Mouse (Mus musculus): ENCODE results near the gene Zmynd8. TPM values are rescaled to one million over a fixed set of nuclear protein-coding genes. Genes with fewer than 3 reads are reported as not detected.

Gene Zmynd8
- polyA plus RNA-seq, 1 experiment from 2014 or later, result 42.4 TPM

GRCm38 (mm10) chr2:165856611-165857200 lies 42.1 kb downstream of the Zmynd8 start:
- WGBS, result 76% methylated on average over 7 of the region's 7 CpGs
- ATAC-seq (ENCODE audit: extremely low read depth, insufficient number of reproducible peaks, low FRiP score, low TSS enrichment), result no peak

GRCm38 (mm10) chr2:165855641-165856301 lies 43.0 kb downstream of the Zmynd8 start:
- no peak for ATAC-seq (ENCODE audit: extremely low read depth, insufficient number of reproducible peaks, low FRiP score, low TSS enrichment)
- WGBS, result 59% methylated on average over 6 of the region's 6 CpGs
- peaks cover 97% of the 10 kb centered on the region for H3K4me1 ChIP-seq

More at GRCm38 (mm10) chr2:165856611-165857200, 42.1 kb downstream of the Zmynd8 start:
- Histone ChIP-seq H3K4me3 (no peak overlapping the region), H3K4me1 (peaks cover 87% of the 10 kb centered on the region), H3K36me3 (peaks cover 15% of the 10 kb centered on the region), H3K9ac (peak overlapping the region; percentile 81; the same call in 1 of the 2 replicates), H3K27me3 (replicated peaks) (no peaks in the 10 kb centered on the region), H3K4me2 (peak overlapping the region; percentile 66), H3K9me3 (no peaks in the 10 kb centered on the region), H3K27ac (replicated peaks) (peak overlapping the region; percentile 96)

GRCm38 (mm10) chr2:165854207-165854968 lies 44.4 kb downstream of the Zmynd8 start:
- Histone ChIP-seq H3K9ac (no peak overlapping the region), H3K27me3 (replicated peaks) (no peaks in the 10 kb centered on the region), H3K36me3 (peaks cover 29% of the 10 kb centered on the region), H3K4me2 (no peak overlapping the region), H3K4me1 (peaks cover 96% of the 10 kb centered on the region), H3K27ac (replicated peaks) (no peak overlapping the region), H3K9me3 (no peaks in the 10 kb centered on the region), H3K4me3 (no peak overlapping the region)
- WGBS, result 47% methylated on average over 16 of the region's 16 CpGs
- ATAC-seq (ENCODE audit: extremely low read depth, insufficient number of reproducible peaks, low FRiP score, low TSS enrichment), result no peak

More at GRCm38 (mm10) chr2:165855641-165856301, 43.0 kb downstream of the Zmynd8 start:
- no peak overlapping the region for H3K4me2 ChIP-seq
- H3K27ac ChIP-seq (replicated peaks), result peak overlapping the region; percentile 96
- peaks cover 22% of the 10 kb centered on the region for H3K36me3 ChIP-seq
- no peaks in the 10 kb centered on the region for H3K27me3 ChIP-seq (replicated peaks)
- H3K9me3 ChIP-seq, result no peaks in the 10 kb centered on the region
- H3K9ac ChIP-seq, result peak overlapping the region; percentile 29
- no peak overlapping the region for H3K4me3 ChIP-seq

DNA sequence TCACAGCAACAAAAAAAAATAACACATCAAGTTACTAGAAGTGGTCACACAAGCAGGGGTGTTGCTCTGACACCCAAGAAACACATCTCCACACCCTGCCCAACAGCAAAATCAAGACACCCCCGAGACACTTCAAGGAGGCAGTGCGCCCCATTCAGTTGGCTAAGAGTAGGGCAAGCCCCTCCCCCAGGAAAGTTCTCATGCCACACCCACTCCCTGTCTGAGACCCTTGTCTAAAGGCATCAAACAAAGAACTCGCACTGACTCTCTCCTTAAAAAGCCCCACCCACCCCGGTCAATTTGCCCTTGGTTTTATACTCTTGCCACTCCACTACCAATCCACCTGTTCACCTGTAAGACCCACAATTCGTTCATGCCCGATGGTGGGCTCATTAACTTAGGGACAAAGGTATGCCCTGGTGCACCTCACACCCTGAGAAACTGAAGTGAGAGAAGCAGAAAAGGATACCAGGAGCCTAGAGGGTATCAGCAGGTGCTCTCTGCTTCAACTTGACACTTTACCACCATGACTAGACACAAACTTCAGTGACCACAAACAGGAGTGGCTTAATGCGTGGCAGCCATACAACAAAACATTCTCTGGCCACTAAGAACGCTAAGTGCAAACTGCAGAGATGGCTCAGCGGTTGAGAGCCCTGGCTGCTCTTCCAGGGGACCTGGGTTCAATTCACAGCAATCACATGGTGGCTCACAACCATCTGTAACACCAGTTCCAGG lies 45.8 kb downstream of the Zmynd8 start:
- Histone ChIP-seq H3K27me3 (replicated peaks) (no peaks in the 10 kb centered on the region), H3K4me2 (peak overlapping the region; percentile 13; the same call in 1 of the 2 replicates), H3K4me3 (no peak overlapping the region), H3K36me3 (peaks cover 39% of the 10 kb centered on the region), H3K4me1 (peaks cover 96% of the 10 kb centered on the region), H3K9ac (peak overlapping the region; percentile 69), H3K27ac (replicated peaks) (peak overlapping the region; percentile 88), H3K9me3 (no peaks in the 10 kb centered on the region)
- no peak for ATAC-seq (ENCODE audit: extremely low read depth, insufficient number of reproducible peaks, low FRiP score, low TSS enrichment)
- 85% methylated on average over 9 of the region's 9 CpGs for WGBS

- H3K4me2 ChIP-seq, result peak overlapping the region; percentile 13; the same call in 1 of the 2 replicates
- peaks cover 95% of the 10 kb centered on the region for H3K4me1 ChIP-seq
These were observed 46.4 kb downstream of the Zmynd8 start for GRCm38 (mm10) chr2:165852453-165852852.

GRCm38 (mm10) chr2:165851811-165852415 lies 46.9 kb downstream of the Zmynd8 start:
- H3K4me2 ChIP-seq, result 0 out of 2 replicates have a peak overlapping the region, but pooled peaks have one; percentile 13
- ATAC-seq (ENCODE audit: extremely low read depth, insufficient number of reproducible peaks, low FRiP score, low TSS enrichment), result no peak
- H3K36me3 ChIP-seq, result peaks cover 50% of the 10 kb centered on the region
- peak overlapping the region; percentile 69 for H3K9ac ChIP-seq
- H3K4me1 ChIP-seq, result peaks cover 94% of the 10 kb centered on the region
- H3K27me3 ChIP-seq (replicated peaks), result no peaks in the 10 kb centered on the region
- no peak overlapping the region for H3K4me3 ChIP-seq
- H3K27ac ChIP-seq (replicated peaks), result peak overlapping the region; percentile 88
- 73% methylated on average over 13 of the region's 13 CpGs for WGBS
- no peaks in the 10 kb centered on the region for H3K9me3 ChIP-seq

More at GRCm38 (mm10) chr2:165852453-165852852, 46.4 kb downstream of the Zmynd8 start:
- no peak for ATAC-seq (ENCODE audit: extremely low read depth, insufficient number of reproducible peaks, low FRiP score, low TSS enrichment)
- peaks cover 45% of the 10 kb centered on the region for H3K36me3 ChIP-seq
- 52% methylated on average over 11 of the region's 11 CpGs for WGBS
- peak overlapping the region; percentile 69 for H3K9ac ChIP-seq
- H3K9me3 ChIP-seq, result no peaks in the 10 kb centered on the region
- H3K27ac ChIP-seq (replicated peaks), result peak overlapping the region; percentile 88
- no peak overlapping the region for H3K4me3 ChIP-seq
- H3K27me3 ChIP-seq (replicated peaks), result no peaks in the 10 kb centered on the region

- H3K4me3 ChIP-seq, result no peak overlapping the region
- whole genome bisulfite sequencing, result 70% methylated on average over 6 of the region's 6 CpGs
- H3K27me3 ChIP-seq (replicated peaks), result no peaks in the 10 kb centered on the region
- peaks cover 94% of the 10 kb centered on the region for H3K4me1 ChIP-seq
- no peak for ATAC-seq (ENCODE audit: extremely low read depth, insufficient number of reproducible peaks, low FRiP score, low TSS enrichment)
- peak overlapping the region; percentile 88 for H3K27ac ChIP-seq (replicated peaks)
- 0 out of 2 replicates have a peak overlapping the region, but pooled peaks have one; percentile 7 for H3K4me2 ChIP-seq
- no peaks in the 10 kb centered on the region for H3K9me3 ChIP-seq
- peaks cover 58% of the 10 kb centered on the region for H3K36me3 ChIP-seq
- H3K9ac ChIP-seq, result peak overlapping the region; percentile 69
These were observed 48.0 kb downstream of the Zmynd8 start for GRCm38 (mm10) chr2:165850826-165851225.

- H3K27ac ChIP-seq (replicated peaks), result peak overlapping the region; percentile 88
- H3K36me3 ChIP-seq, result peaks cover 75% of the 10 kb centered on the region
- H3K4me1 ChIP-seq, result peaks cover 84% of the 10 kb centered on the region
- H3K9me3 ChIP-seq, result no peaks in the 10 kb centered on the region
- ATAC-seq (ENCODE audit: extremely low read depth, insufficient number of reproducible peaks, low FRiP score, low TSS enrichment), result peak; percentile 74
- no peak overlapping the region for H3K4me3 ChIP-seq
- peak overlapping the region; percentile 28 for H3K4me2 ChIP-seq
- H3K27me3 ChIP-seq (replicated peaks), result no peaks in the 10 kb centered on the region
- WGBS, result 18% methylated on average over 5 of the region's 5 CpGs
- H3K9ac ChIP-seq, result peak overlapping the region; percentile 58
These were observed 49.7 kb downstream of the Zmynd8 start for GRCm38 (mm10) chr2:165849129-165849528.

GRCm38 (mm10) chr2:165846787-165847186 lies 52.0 kb downstream of the Zmynd8 start:
- no peak for ATAC-seq (ENCODE audit: extremely low read depth, insufficient number of reproducible peaks, low FRiP score, low TSS enrichment)
- no peaks in the 10 kb centered on the region for H3K9me3 ChIP-seq
- H3K4me3 ChIP-seq, result no peak overlapping the region
- no peaks in the 10 kb centered on the region for H3K27me3 ChIP-seq (replicated peaks)
- no peak overlapping the region for H3K27ac ChIP-seq (replicated peaks)
- peaks cover 96% of the 10 kb centered on the region for H3K36me3 ChIP-seq
- H3K9ac ChIP-seq, result no peak overlapping the region
- H3K4me1 ChIP-seq, result peaks cover 62% of the 10 kb centered on the region
- H3K4me2 ChIP-seq, result no peak overlapping the region
- WGBS, result 78% methylated on average over 8 of the region's 8 CpGs

- Histone ChIP-seq H3K4me3 (no peak overlapping the region), H3K4me1 (peaks cover 49% of the 10 kb centered on the region), H3K36me3 (peaks cover 96% of the 10 kb centered on the region), H3K27ac (replicated peaks) (no peak overlapping the region), H3K9ac (no peak overlapping the region), H3K27me3 (replicated peaks) (no peaks in the 10 kb centered on the region), H3K4me2 (no peak overlapping the region), H3K9me3 (no peaks in the 10 kb centered on the region)
- WGBS, result 90% methylated on average over 22 of the region's 22 CpGs
- no peak for ATAC-seq (ENCODE audit: extremely low read depth, insufficient number of reproducible peaks, low FRiP score, low TSS enrichment)
These were observed 53.3 kb downstream of the Zmynd8 start for GRCm38 (mm10) chr2:165845490-165845889.
